Mouse (Mus musculus): ENCODE results near the gene Gm14862.

Gm14862 gene

DNA sequence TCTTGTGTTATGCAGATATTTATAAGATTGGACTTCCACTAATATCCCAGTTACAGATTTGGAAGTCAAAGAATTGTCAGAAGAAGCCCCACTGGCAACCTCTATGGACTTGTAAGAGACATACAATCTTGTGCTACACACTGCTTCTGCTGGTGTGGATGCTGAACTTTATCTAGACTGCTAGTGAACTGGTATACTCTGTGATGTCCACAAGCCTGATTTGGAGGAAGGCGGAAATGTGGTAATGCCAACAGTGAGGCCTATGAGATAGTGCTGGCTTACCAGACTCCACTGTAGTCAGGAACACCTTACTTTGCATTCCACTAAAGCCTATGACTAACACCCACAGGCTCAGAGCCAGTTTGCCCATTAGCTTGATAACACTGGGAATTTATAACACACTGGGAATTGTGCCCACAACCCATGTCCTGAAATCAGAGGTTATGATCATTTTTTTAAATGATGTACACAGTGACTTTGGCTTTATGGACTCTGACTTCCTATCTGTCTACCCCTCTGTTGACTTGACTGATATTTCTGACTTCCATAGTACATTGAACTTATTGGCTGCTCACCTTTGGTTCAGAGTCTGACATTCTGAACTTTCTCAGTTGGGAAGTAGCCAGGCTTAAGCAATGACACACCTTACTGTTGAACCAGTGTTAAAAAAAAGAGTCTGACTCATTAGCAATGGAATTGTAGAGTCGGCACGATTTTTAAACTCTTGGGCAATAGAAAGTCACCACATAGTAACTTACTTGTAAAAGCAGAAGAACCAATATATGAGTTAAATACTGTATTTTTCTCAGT lies 34.1 kb downstream of the Gm14862 start:
- no peak for DNase-seq

DNA sequence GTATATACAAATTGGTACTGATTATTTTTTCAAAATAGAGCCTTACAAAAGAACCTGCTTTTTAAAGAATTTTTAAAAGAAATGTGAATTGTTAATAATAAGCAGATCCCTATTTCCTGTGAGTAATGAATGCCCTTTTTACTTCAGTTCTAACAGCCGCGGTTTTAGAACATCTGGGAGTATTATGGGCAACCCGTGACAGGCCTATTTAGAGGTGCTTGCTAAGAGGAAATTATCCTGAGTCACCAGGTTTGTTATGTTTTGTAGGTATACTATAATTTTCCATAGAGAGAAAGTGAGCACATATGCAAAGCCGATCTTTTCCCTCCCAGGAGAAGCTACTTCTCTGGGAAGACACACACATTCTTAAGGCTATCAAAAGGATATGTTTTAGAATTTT lies 35.0 kb downstream of the Gm14862 start:
- no peak for DNase-seq

DNA sequence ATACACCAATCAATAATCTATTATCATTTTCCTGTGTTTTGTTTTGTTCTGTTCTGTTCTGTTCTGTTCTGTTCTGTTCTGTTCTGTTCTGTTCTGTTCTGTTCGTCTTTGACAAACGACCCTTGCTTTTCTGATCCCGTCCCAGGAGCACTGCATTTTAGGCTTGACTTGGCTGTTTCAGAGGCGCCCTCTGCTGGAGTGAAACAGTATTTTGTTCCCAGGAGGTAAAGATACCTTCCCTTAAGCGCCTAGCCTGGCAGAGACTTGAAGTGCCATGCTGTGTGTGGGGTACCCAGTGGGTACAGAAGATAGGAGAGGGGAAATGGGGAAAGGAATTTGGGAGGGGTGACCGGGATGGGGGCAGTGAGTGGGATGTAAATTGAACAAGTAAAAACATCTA lies 35.5 kb downstream of the Gm14862 start:
- peak; percentile 52 for DNase-seq

DNA sequence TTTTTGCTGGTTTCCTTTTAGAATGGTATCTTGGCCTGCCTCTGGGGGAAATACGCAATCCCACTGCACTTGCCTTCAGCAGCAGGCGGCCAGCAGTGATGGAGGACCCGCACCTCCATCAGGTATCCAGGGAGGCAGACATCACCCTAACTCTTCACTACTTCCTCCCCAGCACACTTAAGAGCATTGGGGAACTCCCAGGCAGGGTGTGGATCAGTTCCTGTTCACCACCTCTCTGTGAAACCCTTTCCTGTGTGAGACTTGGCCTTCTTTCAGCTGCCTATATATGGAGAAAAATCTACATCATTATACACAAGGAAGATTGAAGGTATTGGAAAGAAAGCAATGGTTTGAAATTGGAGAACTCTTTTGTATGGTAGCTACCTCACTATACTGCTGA lies 37.1 kb downstream of the Gm14862 start:
- no peak for DNase-seq

DNA sequence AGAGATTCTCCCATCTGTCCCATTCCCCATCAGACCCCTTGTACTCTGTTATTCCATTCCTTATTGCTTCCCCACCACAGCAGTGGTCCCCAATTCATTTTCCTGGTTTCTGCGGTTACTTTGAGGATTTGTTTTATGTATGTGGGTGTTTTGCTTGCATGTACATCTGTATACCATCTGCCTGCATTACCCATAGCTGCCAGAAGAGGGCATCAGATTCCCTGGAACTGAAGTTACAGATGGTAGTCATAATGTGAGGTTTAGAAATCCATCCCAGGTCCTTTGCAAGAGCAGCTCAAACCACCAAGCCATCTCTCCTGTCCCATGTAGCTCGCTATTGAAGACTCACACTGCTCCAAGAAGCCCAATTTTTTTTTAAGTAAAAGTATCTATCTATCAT lies 40.5 kb downstream of the Gm14862 start:
- DNase-seq = peak; percentile 12

DNA sequence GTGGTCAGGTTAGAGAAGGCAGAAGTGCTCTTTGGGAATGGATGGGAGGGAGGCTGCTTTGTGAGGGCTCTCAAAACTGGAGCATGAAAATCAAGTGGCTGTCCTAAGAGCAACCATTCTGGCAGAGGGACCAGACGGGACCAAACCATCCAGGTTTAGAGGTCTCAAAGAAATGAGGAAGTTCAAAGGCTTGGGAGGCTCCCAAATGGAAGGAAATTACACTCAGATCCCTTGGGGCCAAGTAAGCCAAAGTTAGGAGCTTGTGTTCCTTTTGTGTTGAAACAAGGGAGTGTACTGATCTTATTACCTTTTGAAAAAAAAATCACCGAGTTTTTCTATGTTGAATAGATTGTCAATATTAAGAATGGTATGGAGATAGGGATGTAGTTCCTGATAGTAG lies 51.6 kb downstream of the Gm14862 start:
- DNase-seq = no peak

DNA sequence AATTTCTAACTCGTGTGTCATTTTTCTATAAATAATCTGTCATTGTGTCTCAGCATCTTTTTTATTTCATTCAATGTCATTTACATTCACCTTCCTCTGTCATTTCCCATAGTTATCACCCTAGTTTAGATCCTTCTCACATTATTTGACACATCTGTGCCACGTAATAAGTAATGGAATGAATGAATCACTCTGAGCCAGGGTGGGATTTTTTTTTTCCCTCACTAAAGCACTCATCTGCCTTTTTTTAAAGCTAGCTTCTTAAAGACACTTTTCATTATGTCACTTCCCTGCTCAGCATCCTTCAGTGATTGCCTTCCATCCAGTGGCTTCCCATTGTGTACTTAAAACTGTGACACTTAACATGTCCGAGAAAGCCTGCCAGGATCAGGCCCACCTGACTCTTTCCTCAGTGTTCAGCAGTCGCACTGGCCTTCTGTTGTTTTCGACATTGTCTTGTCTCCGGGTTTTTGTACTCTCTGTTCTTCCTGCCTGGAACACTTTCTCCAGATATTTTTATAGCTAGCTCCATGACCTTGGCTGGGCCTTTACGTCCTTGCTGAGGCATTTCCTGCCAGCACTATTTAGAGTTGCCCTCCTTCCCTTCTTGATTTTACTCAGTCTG lies 53.8 kb downstream of the Gm14862 start:
- DNase-seq = peak; percentile 23

DNA sequence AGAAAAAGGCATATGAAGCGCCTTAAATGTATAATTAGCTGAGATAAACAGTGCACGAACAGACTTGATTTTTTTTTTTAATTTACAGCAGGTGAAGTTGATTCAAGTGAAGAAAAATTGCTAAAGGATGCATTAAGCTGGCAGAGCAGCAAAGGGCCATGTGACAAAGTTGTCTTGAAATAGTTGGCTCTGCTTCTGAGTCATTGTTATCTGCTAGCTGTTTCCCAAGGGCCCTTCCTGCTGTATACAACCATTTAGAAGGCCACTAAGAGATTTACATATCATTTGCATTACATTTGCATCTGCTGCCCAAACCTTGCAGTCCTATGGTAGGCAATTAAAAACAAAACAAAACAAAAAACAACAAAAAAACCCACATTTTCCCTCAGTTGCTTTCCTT lies 54.7 kb downstream of the Gm14862 start:
- no peak for DNase-seq
